Mouse (Mus musculus) heart, adult 8-10 months (tissue): Measurements from ENCODE around the gene Fmn2. TPM values are rescaled to one million over a fixed set of nuclear protein-coding genes. Genes with fewer than 3 reads are reported as not detected.

Experiments
- DNase-seq: peaks from one replicate; pipeline ENCODE4 v3.0.0; 2022; ENCODE audit warnings: low spot score
- total RNA-seq, 4 experiments: library from RNA; stranded (reverse); gene quantifications; 2 replicates each; pipeline ENCODE4 v1.2.4; 2022

Fmn2 gene
- total RNA-seq, 4 experiments from 2014 or later, result 0.12 to 1.0 (median 0.18) TPM

DNA sequence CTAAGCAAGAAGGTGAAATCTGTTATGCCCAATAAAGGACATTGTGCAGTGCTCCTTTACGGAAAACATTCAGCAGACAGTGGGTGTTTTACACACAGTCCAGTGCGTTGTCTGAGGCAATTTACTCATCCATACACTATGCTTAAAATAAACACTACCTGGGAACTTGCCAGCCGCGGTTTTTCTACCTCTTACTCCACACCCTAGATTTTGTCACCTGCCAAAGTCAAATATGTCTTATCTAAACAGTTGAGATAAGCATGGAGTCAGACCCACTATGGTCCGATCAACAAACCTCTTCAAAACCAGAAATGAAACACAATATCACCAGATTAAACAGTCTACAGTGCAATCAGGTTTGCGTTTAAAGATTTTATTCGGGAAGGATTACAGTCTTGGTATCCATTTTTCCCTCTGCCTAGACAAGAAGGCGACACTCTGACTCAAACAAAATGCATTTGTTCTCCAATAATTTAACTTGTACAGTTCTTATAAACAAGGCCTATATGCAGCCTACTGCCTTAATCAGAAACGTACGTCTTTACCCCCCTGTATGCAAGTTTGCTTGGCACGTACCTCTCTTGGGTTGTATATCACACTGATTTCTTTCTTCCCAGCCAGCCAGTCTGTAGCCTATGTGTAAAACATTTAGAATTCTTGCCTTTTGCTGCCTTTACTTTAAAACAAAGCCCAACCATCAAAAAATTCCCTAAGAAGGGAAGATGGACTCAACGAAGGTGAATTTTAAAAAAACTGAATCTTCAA lies 158.0 kb downstream of the Fmn2 start:
- no peak for DNase-seq

- DNase-seq, result no peak
Measured at GRCm38 (mm10) chr1:174665116-174665515, 163.5 kb downstream of the Fmn2 start.

GRCm38 (mm10) chr1:174669132-174669531 lies 167.5 kb downstream of the Fmn2 start:
- no peak for DNase-seq

- DNase-seq, result no peak
Measured at GRCm38 (mm10) chr1:174670846-174671245, 169.2 kb downstream of the Fmn2 start.

DNA sequence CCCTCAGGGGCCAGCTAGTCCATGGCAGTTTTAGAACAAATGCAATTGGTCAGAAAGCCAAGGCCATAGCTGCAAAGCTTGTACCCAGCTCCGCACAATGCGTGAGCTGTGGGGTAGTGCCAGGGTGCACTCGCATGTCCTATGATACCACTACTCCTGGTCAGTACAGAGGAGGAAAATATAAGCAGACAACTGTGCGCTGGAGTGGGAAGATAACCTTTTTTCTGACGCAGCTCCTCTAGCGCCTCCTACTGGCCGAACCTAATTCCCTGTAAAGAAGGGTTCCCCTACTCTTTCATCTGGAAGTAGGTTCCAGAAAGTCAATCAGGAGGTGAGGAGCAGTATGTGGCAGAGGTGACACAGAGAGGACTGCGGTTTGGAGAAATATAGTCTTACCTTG lies 173.0 kb downstream of the Fmn2 start:
- no peak for DNase-seq

GRCm38 (mm10) chr1:174675316-174675715 lies 173.7 kb downstream of the Fmn2 start:
- no peak for DNase-seq

DNA sequence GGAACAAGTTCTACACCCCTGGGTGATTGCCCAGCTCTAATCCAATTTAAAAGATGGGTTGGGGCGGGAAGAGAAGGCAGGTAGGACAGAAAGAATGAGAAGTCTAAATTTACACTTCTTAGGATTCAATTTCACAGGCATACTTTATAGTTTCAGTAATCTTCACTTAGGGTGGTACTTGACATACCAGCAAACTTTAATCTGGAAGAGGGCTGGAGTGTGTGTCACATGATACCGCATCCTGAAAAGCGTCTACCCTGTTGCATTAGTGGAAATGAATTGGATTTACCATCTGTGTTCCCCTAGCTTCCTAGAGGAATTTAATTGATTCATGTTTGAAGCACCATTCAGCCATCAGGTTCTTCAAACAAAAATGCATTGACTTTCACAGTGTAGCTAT lies 174.6 kb downstream of the Fmn2 start:
- DNase-seq, result no peak

- no peak for DNase-seq
Measured at GRCm38 (mm10) chr1:174677211-174677610, 175.6 kb downstream of the Fmn2 start.

DNA sequence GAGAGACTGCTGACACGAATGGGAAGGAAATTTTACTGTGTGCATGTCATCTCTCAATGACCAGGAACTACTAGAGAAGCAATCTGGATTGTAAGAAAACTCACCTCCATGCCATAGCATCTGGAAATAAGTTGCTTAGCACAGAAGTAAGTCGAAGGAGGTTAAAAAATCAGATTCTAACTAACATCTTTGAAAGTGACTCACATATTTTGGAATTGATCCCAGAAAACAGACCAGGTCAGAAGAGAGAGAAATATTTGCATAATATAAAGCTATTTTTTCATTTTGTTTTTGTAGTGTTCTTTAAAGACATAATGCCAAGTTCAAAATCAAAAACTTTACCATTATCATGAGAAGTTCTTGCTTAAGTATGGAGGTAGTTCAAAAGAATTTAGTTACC lies 187.7 kb downstream of the Fmn2 start:
- no peak for DNase-seq

- DNase-seq, result no peak
Measured at GRCm38 (mm10) chr1:174700871-174701270, 199.2 kb downstream of the Fmn2 start.

- DNase-seq, result no peak
Measured at GRCm38 (mm10) chr1:174701835-174702234, 200.2 kb downstream of the Fmn2 start.

DNA sequence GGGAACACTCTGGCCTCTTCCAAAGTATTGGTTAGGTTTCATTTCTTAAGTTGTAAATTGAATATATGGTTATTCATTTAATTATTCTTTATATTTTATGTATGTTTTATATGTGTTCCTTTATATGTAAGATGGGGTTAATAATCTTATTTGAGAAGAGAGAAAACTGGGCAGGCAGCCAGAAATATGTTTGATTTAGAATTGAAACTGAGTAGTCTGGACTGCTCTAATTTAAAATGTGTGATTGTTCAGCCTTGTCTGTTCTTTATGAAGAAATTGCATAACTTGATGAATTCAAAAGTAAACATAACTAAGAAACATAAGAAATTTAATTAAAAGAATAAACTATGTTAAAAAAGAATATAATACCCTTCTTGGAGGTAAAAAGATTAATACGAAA lies 202.3 kb downstream of the Fmn2 start:
- no peak for DNase-seq

- no peak for DNase-seq
Measured at GRCm38 (mm10) chr1:174719729-174720458, 218.3 kb downstream of the Fmn2 start.

GRCm38 (mm10) chr1:174728771-174729170 lies 227.1 kb downstream of the Fmn2 start:
- no peak for DNase-seq

GRCm38 (mm10) chr1:174732715-174733114 lies 231.1 kb downstream of the Fmn2 start:
- DNase-seq, result no peak

DNA sequence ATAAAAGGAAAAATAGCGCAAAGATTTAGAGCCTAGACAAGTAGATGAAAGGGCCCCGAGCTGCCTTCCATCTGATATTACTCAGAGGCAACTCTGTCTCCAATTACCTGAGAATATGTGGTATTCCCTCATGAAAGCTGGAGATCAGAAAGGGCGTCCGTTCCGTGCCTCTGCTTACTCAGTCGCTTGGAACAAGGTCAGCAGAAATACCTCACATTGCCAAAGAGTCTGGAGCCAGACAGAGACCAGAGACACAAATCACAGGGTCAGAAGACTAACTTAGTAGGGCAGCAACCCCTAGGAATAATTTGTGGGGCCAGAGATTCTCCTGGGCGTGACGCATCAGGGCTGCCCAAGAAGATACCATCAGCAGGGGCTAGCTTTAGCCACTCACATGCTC lies 237.3 kb downstream of the Fmn2 start:
- no peak for DNase-seq

DNA sequence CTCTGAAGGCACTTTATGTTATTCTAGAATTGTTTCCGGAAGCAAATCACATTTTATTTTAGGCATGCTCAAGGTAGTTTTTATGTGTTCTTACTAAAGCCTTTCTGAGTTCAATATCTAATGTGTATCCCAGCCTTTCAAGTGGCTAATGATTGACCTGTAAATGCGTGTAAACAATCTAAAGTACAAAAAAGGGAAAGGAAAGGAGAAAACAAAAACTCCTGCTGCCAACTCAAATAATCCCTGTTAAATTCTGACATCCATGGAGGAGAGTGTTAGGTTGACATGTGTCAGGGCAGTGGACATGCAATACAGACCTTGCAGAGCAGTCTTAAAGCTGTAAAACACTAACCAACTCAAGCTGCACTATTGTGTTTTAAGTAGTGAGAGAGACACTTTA lies 241.0 kb downstream of the Fmn2 start:
- no peak for DNase-seq

GRCm38 (mm10) chr1:174748520-174748919 lies 246.9 kb downstream of the Fmn2 start:
- no peak for DNase-seq

DNA sequence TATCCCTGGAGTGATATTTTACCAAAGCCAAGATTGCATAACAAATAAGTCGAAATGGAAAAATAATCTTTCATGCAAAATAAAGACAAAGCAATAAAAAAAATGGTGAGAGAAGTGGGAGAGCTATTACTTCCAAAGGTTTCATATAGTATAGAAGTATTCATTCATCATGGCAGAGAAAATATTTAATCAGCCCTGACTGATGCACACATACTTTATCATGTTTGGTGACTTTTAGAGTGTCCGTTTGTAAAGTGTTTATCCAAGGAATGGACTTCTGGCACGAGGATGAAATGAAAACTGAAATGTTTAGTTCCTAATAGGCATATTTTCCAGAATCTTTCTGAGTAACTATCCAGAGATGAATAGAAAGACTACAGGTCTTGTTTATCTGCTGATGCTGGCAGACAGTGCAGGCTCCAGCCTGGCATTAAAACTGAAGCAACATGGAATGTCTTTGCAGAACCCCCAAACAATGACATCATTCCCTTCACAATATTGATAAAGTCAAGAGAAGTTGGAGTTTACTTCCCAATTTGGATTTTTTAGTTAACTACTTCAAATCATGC lies 249.4 kb downstream of the Fmn2 start:
- DNase-seq, result no peak

- DNase-seq, result no peak
Measured at GRCm38 (mm10) chr1:174759354-174759753, 257.7 kb downstream of the Fmn2 start.

DNA sequence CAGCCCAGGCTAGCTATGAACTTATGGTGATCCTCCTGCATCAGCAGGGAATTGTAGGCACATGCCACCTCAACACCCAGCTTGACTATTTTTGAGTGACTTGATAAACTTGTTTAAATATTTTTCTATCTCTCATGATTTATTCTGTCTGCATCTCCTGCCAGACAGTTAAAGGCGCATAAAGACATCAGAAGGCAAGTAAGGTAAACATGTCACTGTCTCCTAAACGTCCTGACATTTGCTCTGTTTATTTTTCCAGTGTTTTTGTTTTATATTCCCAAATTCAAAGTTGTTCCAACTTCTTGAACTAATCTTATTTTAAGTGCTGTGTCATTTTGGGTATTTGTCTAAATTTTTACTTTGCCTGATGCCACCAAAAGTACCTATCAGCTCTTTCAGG lies 264.1 kb downstream of the Fmn2 start:
- DNase-seq, result no peak

GRCm38 (mm10) chr1:174766852-174767251 lies 265.2 kb downstream of the Fmn2 start:
- no peak for DNase-seq

- no peak for DNase-seq
Measured at GRCm38 (mm10) chr1:174771871-174772281, 270.3 kb downstream of the Fmn2 start.
